Mouse (Mus musculus): ENCODE results near the gene Fam19a1.

- TF ChIP-seq CTCF (IDR thresholded peaks at IDR 0.05; ENCODE audit: low read depth) (no peak), EP300 (IDR thresholded peaks at IDR 0.05; ENCODE audit: low read depth) (no peak)
Measured at GRCm38 (mm10) chr6:96244320-96244719, 131.4 kb downstream of the Fam19a1 start.

All from liver, postnatal 0 days (tissue).